Mouse (Mus musculus): Measurements from ENCODE around the gene Hamp. TPM values are rescaled to one million over a fixed set of nuclear protein-coding genes. Genes with fewer than 3 reads are reported as not detected.
"Not testable (repeated sequence)": the region's sequence is repeated elsewhere in the genome, so short reads cannot be mapped to it uniquely, and the experiment has no call there.

The Hamp gene
- polyA plus RNA-seq, 1 experiment from 2014 or later = not detected

DNA sequence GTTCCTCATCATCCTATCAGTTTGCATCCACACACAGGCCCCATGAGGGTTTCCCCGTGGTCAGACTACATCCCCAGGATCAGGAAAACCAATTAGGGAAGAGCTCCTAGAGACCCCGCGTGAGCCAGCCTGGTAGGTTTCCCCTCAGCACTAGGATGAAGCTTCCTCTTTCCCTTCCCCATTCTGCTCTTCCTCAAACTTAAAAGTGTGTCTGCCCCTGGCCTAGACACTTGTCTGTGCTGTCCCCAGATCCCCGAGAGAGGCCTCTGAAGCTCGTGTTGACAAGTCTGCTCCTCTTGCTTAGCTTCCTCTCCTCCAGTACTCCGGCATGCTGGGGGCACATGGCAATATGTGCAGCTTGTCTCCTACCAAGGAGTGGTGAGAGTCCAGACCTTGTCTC lies 9.6 kb upstream of the Hamp start:
- DNase-seq (ENCODE audit: low spot score) = no peak
- 88% methylated on average over 6 of the region's 6 CpGs for WGBS
- no peak overlapping the region for H3K27ac ChIP-seq
- peaks cover 17% of the 10 kb centered on the region for H3K4me1 ChIP-seq
- H3K36me3 ChIP-seq = peaks cover 69% of the 10 kb centered on the region
- no peak overlapping the region for H3K4me3 ChIP-seq
- no peaks in the 10 kb centered on the region for H3K9me3 ChIP-seq
- no peaks in the 10 kb centered on the region for H3K27me3 ChIP-seq (ENCODE audit: insufficient read depth, poor library complexity, severe bottlenecking)

DNA sequence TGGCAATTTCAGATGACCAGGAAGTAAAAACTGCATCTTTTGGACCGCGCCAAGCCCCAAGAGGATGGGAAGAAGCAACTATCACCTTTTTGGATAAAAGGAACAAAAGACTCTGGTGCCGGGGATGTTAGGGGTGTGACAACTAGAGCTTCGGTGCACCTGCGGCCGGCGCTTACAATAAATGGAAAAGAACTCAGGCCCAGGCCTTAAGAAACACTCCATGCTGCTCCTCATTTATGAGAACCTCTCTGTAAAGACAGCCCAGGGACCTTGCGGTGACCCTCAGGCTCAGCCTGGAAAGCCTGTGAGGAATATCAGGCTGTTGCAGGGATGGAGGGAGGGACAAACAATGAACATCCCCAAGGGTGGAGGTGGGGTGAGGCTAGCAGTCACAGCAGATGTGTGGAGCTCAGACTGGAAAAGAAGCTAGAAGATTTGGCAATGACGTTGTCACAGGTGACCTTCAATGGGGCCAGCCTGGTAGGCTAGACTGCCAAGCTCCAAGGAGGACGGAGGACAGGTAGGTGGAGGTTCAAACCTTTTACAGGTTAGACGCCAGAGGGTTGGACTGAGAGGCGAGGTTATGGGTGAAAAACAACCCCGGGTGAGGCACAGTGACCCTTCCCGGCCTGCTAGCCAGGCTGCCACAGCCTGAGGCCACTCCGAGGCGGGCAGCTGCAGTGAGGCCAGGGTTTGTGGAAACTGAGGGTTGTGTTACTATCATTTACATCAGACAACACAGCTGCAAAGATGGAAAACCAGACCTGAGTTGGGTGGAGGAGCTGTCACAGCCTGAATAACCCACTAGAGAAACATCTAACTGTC lies 8.8 kb upstream of the Hamp start:
- no peak for DNase-seq (ENCODE audit: low spot score)
- no peaks in the 10 kb centered on the region for H3K27me3 ChIP-seq (ENCODE audit: insufficient read depth, poor library complexity, severe bottlenecking)
- peaks cover 67% of the 10 kb centered on the region for H3K36me3 ChIP-seq
- H3K4me3 ChIP-seq = no peak overlapping the region
- H3K9me3 ChIP-seq = no peaks in the 10 kb centered on the region
- WGBS = 95% methylated on average over 16 of the region's 16 CpGs
- peaks cover 10% of the 10 kb centered on the region for H3K4me1 ChIP-seq
- H3K27ac ChIP-seq = no peak overlapping the region

DNA sequence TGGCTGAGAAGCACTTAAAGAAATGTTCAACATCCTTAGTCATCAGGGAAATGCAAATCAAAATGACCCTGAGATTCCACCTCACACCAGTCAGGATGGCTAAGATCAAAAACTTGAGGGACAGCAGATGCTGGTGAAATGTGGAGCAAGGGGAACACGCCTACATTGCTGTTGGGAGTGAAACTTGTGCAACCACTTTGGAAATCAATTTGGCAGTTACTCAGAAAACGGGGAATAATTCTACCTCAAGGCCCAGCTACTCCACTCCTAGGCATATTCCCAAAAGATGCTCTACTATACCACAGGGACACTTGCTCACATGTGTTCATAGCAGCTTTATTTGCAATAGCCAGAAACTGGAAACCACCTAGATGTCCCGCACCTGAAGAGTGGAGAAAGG lies 6.1 kb upstream of the Hamp start:
- H3K9me3 ChIP-seq; H3K4me3 ChIP-seq; H3K27ac ChIP-seq; H3K27me3 ChIP-seq (ENCODE audit: insufficient read depth, poor library complexity, severe bottlenecking); H3K4me1 ChIP-seq; DNase-seq (ENCODE audit: low spot score): not testable (repeated sequence)
- peaks cover 80% of the 10 kb centered on the region for H3K36me3 ChIP-seq
- WGBS = 86% methylated on average over 3 of the region's 3 CpGs

DNA sequence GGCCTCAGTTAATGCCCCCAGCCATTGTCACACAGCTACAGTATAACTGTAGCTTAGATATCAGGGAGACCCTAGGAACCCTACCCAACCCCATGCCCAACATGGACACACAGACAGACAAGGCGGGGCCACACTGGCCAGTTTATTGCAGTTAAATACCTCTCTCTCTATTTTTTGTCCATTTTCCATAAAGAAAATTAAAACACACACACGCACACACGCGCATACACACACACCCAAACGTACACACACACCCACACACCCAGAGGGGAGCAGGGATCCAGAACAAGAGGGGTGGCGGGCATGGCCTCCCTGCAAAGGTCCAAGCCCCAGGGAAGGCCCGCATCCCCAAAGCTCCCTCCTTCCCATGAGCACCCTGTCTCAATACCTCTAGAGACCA lies 2.0 kb upstream of the Hamp start:
- no peaks in the 10 kb centered on the region for H3K9me3 ChIP-seq
- no peak overlapping the region for H3K27ac ChIP-seq
- peaks cover 42% of the 10 kb centered on the region for H3K36me3 ChIP-seq
- no peaks in the 10 kb centered on the region for H3K4me1 ChIP-seq
- no peak for DNase-seq (ENCODE audit: low spot score)
- no peak overlapping the region for H3K4me3 ChIP-seq
- H3K27me3 ChIP-seq (ENCODE audit: insufficient read depth, poor library complexity, severe bottlenecking) = no peaks in the 10 kb centered on the region
- WGBS = 92% methylated on average over 7 of the region's 7 CpGs

DNA sequence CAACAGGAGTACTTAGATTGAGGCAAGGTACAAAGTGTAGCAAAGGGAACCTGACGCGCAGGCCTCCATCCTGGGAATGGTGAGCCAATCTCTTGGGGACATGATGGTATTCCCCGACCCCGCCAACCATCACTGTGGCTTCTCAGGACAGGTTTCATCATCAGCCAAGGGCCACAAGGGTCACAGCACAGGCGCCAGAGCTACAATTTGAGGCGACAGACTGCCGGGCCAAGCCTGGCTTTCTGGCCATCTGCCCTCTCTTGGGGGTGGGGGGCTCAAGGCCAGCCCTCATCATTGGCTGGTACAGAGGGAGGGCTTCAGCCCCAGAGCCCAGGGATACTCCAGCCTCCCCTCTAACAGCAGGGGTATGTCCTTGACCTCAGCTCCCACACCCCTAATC lies 1.6 kb upstream of the Hamp start:
- not testable (repeated sequence) for H3K27me3 ChIP-seq (ENCODE audit: insufficient read depth, poor library complexity, severe bottlenecking); H3K4me1 ChIP-seq; H3K4me3 ChIP-seq; H3K27ac ChIP-seq; H3K9me3 ChIP-seq; DNase-seq (ENCODE audit: low spot score)
- peaks cover 38% of the 10 kb centered on the region for H3K36me3 ChIP-seq
- 86% methylated on average over 7 of the region's 7 CpGs for WGBS

DNA sequence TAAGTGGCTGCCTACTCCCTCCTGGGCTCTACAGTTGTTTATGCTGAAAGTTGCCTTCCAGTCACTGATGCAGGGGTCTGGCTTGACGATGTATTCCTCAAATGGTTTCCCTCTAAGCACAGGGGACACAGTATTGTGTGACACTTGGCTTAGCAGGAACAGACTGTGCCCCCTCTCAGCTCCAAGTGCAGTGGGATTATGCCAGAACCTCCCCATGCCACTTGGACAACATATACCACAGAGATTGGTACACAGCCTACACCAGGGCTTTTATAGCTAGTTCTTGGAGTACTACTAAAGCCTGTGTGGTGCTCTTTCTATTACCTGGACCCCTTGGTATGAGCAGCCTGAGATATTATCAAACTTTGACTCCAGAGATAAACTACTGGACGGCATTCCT lies 874 bp upstream of the Hamp start:
- H3K27ac ChIP-seq; DNase-seq (ENCODE audit: low spot score); H3K27me3 ChIP-seq (ENCODE audit: insufficient read depth, poor library complexity, severe bottlenecking); H3K4me1 ChIP-seq; H3K4me3 ChIP-seq; H3K9me3 ChIP-seq: not testable (repeated sequence)
- WGBS = 69% methylated on average over 2 of the region's 2 CpGs
- peaks cover 30% of the 10 kb centered on the region for H3K36me3 ChIP-seq

DNA sequence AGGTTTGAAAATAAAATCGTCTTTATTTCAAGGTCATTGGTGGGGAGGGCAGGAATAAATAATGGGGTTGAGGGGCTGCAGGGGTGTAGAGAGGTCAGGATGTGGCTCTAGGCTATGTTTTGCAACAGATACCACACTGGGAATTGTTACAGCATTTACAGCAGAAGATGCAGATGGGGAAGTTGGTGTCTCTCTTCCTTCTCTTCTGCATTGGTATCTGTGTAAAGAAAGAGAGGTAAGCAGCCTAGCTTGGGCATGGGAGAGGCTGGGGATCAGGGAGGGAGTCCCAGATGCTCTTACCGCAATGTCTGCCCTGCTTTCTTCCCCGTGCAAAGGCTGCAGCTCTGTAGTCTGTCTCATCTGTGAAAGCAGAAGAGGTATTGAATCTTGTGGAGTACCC lies 1.5 kb downstream of the Hamp start:
- not testable (repeated sequence) for DNase-seq (ENCODE audit: low spot score); H3K4me3 ChIP-seq; H3K9me3 ChIP-seq; H3K27ac ChIP-seq; H3K27me3 ChIP-seq (ENCODE audit: insufficient read depth, poor library complexity, severe bottlenecking); H3K4me1 ChIP-seq
- peaks cover 15% of the 10 kb centered on the region for H3K36me3 ChIP-seq
- WGBS = 30% methylated on average over 3 of the region's 3 CpGs

DNA sequence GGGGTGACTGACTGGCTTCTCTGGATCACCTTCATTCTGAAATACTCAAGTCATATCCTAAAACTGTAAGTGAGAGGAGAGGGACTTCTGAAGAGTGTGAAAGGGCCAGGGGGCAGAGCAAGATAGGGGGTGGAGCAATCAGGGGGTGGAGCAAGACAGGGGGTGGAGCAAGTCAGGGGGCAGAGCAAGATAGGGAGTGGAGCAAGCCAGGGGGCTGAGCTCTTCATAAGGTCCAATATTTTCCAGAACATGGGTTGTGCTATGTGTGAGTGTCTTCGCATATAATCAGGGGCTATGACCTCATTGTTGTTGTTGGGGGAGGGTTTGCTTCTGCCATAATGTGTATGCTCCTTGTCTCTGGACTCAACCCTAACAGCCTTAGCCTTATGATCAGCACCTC lies 3.8 kb downstream of the Hamp start:
- not testable (repeated sequence) for DNase-seq (ENCODE audit: low spot score); H3K4me3 ChIP-seq; H3K36me3 ChIP-seq; H3K27ac ChIP-seq; H3K4me1 ChIP-seq; H3K9me3 ChIP-seq; H3K27me3 ChIP-seq (ENCODE audit: insufficient read depth, poor library complexity, severe bottlenecking)
- WGBS = 76% methylated on average over 1 of the region's 1 CpGs

DNA sequence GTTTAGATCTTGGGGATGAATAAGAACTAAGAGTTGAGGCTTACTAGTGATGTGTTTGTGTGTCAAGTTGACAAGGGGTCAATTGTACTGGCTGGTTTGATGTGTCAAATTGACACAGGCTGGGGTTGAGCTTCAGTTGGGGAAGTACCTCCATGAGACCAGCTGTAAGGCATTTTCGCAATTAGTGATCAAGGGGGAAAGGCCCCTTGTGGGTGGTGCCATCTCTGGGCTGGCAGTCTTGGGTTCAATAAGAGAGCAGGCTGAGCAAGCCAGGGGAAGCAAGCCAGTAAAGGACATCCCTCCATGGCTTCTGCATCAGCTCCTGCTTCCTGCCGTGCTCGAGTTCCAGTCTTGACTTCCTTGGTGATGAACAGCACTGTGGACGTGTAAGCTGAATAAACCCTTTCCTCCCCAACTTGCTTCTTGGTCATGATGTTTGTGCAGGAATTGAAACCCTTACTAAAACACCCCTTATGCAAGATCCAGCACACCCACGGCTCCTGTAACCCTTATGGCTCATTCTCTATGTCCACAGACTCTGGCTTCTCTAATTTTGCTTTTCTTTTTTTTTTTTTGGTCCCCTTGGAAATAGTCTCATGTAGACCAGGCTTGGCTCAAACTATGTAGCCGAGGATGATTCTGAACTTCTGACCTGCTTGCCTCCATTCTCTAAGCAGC lies 8.3 kb downstream of the Hamp start:
- not testable (repeated sequence) for H3K27me3 ChIP-seq (ENCODE audit: insufficient read depth, poor library complexity, severe bottlenecking); H3K36me3 ChIP-seq; H3K9me3 ChIP-seq; DNase-seq (ENCODE audit: low spot score); H3K4me1 ChIP-seq; H3K4me3 ChIP-seq; H3K27ac ChIP-seq
- 81% methylated on average over 6 of the region's 6 CpGs for WGBS

DNA sequence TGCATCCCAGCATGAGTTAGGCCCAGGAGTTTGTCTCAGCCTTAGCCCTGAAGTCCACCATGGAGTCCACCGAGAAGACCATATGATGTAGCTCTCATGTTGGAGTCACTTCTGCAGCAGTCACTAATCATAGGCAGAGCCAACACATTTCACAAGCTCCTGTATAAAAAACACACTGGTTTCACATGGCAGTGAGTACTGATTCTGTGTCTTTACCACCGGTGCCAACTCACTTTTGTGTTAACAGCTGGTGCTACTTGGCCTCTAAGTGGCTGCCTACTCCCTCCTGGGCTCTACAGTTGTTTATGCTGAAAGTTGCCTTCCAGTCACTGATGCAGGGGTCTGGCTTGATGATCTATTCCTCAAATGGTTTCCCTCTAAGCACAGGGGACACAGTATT lies 19.3 kb downstream of the Hamp start, which contains the start of gene Hamp2:
TSS of gene Hamp2 (minus strand) at position 101 of the 400 bp plus-strand sequence.
- H3K9me3 ChIP-seq; H3K27me3 ChIP-seq (ENCODE audit: insufficient read depth, poor library complexity, severe bottlenecking); H3K36me3 ChIP-seq; H3K4me3 ChIP-seq; H3K4me1 ChIP-seq; DNase-seq (ENCODE audit: low spot score); H3K27ac ChIP-seq: not testable (repeated sequence)
- WGBS = 70% methylated on average over 2 of the region's 2 CpGs

DNA sequence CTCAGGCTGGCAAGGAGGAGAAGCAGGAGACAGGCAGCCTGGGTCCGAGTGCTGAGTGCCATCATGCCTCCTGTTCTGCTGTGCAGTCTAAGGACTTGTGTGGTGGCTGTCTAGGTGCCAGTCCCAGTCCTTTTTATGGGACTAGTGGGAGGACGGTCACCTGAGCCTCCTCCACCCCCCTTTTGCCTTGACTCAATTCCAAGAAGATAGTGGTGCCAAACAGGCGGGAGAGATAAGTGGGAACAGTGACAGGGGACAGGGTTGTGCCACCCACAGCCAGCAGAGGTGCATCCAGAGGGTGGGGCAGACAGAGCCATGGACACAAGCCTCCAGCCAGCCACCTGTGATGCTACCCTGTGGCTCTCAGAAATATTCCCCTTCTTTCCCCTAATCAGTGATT lies 19.8 kb downstream of the Hamp start:
- DNase-seq (ENCODE audit: low spot score) = peak; percentile 70
- no peak overlapping the region for H3K4me3 ChIP-seq
- WGBS = 59% methylated on average over 3 of the region's 3 CpGs
- H3K27ac ChIP-seq = no peak overlapping the region
- peaks cover 5% of the 10 kb centered on the region; the same call in 1 of the 2 replicates for H3K27me3 ChIP-seq (ENCODE audit: insufficient read depth, poor library complexity, severe bottlenecking)
- H3K4me1 ChIP-seq = no peaks in the 10 kb centered on the region
- H3K9me3 ChIP-seq = no peaks in the 10 kb centered on the region
- no peaks in the 10 kb centered on the region for H3K36me3 ChIP-seq

DNA sequence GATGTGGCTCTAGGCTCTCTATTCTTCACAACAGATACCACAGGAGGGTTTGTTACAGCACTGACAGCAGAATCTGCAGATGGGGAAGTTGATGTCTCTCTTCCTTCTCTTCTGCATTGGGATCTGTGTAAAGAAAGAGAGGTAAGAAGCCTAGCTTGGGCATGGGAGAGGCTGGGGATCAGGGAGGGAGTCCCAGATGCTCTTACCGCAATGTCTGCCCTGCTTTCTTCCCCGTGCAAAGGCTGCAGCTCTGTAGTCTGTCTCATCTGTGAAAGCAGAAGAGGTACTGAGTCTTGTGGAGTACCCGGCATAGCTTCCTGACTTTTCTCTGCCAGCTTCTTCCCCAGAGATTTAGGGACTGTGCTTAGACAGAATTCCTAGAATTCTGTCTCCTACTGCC lies 21.3 kb downstream of the Hamp start:
- H3K27me3 ChIP-seq (ENCODE audit: insufficient read depth, poor library complexity, severe bottlenecking); H3K4me3 ChIP-seq; DNase-seq (ENCODE audit: low spot score); H3K27ac ChIP-seq; H3K9me3 ChIP-seq; H3K36me3 ChIP-seq; H3K4me1 ChIP-seq: not testable (repeated sequence)
- 38% methylated on average over 3 of the region's 3 CpGs for WGBS

DNA sequence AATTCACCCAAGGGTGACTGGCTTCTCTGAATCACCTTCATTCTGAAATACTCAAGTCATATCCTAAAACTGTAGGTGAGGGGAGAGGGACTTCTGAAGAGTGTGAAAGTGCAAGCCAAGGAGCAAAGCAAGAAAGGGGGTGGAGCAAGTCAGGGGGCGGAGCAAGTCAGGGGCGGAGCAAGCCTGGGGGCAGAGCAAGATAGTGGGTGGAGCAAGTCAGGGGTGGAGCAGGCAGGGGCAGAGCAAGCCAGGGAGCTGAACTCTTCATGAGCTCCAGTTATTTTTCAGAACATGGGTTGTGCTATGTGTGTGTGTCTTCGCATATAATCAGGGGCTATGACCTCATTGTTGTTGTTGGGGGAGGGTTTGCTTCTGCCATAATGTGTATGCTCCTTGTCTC lies 23.6 kb downstream of the Hamp start:
- H3K4me1 ChIP-seq = no peaks in the 10 kb centered on the region
- no peak overlapping the region for H3K27ac ChIP-seq
- DNase-seq (ENCODE audit: low spot score) = no peak
- WGBS = 55% methylated on average over 3 of the region's 3 CpGs
- H3K4me3 ChIP-seq = no peak overlapping the region
- no peaks in the 10 kb centered on the region for H3K36me3 ChIP-seq
- peaks cover 11% of the 10 kb centered on the region for H3K27me3 ChIP-seq (ENCODE audit: insufficient read depth, poor library complexity, severe bottlenecking)
- H3K9me3 ChIP-seq = no peaks in the 10 kb centered on the region
